Mouse (Mus musculus): Measurements from ENCODE around the gene Stk39. TPM values are rescaled to one million over a fixed set of nuclear protein-coding genes. Genes with fewer than 3 reads are reported as not detected.

Gene Stk39
- polyA plus RNA-seq, 1 experiment from 2014 or later: 29.0 TPM

- Histone ChIP-seq H3K27ac (no peak overlapping the region), H3K4me1 (replicated peaks; ENCODE audit: insufficient read depth, low read length) (no peaks in the 10 kb centered on the region), H3K4me2 (ENCODE audit: low read length) (no peak overlapping the region), H3K36me3 (ENCODE audit: insufficient read depth, low read length) (no peaks in the 10 kb centered on the region), H3K4me3 (replicated peaks; ENCODE audit: low read depth, low read length) (no peak overlapping the region), H3K9ac (ENCODE audit: low read depth, low read length) (no peak overlapping the region), H3K27me3 (ENCODE audit: insufficient read depth, low read length) (no peaks in the 10 kb centered on the region), H3K9me3 (replicated peaks; ENCODE audit: low read length) (no peaks in the 10 kb centered on the region)
- 22% methylated on average over 2 of the region's 2 CpGs for WGBS
- DNase-seq (ENCODE audit: low spot score): no peak
- no peak for ATAC-seq (replicated peaks; ENCODE audit: low FRiP score, low read depth)
- TF ChIP-seq CTCF (IDR thresholded peaks at IDR 0.05; ENCODE audit: low read depth): no peak
Observed at GRCm38 (mm10) chr2:68317452-68317851, 154.6 kb downstream of the Stk39 start.

GRCm38 (mm10) chr2:68315258-68315657 is 156.8 kb downstream of the Stk39 start:
- H3K27ac ChIP-seq: no peak overlapping the region
- 0 out of 2 replicates have a peak, but pooled peaks cover 2% of the 10 kb centered on the region for H3K36me3 ChIP-seq (ENCODE audit: insufficient read depth, low read length)
- H3K9me3 ChIP-seq (replicated peaks; ENCODE audit: low read length): no peaks in the 10 kb centered on the region
- H3K4me3 ChIP-seq (replicated peaks; ENCODE audit: low read depth, low read length): no peak overlapping the region
- no peaks in the 10 kb centered on the region for H3K4me1 ChIP-seq (replicated peaks; ENCODE audit: insufficient read depth, low read length)
- no peaks in the 10 kb centered on the region for H3K27me3 ChIP-seq (ENCODE audit: insufficient read depth, low read length)
- ATAC-seq (replicated peaks; ENCODE audit: low FRiP score, low read depth) (no peak), DNase-seq (ENCODE audit: low spot score) (peak; percentile 28)
- 63% methylated on average over 11 of the region's 11 CpGs for WGBS
- H3K9ac ChIP-seq (ENCODE audit: low read depth, low read length): no peak overlapping the region
- no peak for TF ChIP-seq CTCF (IDR thresholded peaks at IDR 0.05; ENCODE audit: low read depth)
- H3K4me2 ChIP-seq (ENCODE audit: low read length): no peak overlapping the region

DNA sequence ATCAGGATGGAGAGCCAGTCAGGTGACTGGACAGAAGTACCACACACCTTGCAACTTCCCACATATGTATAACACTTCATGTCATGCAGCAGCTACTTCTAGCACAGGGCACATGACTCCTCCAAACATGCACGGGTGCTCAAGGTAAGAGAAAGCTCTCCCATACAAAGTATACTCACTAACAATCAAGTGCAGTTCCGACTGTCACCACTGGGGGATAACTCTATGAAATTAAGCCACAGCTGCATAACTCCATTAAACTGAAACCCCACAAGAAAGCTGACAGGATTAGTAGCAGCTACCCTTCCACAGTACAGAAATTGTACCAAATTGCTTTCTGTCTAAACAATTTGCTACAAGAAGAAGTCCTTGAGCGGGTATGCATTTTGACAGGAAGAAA is 161.9 kb downstream of the Stk39 start:
- TF ChIP-seq CTCF (IDR thresholded peaks at IDR 0.05; ENCODE audit: low read depth): no peak

GRCm38 (mm10) chr2:68306519-68306918 is 165.5 kb downstream of the Stk39 start:
- H3K9me3 ChIP-seq (replicated peaks; ENCODE audit: low read length): no peaks in the 10 kb centered on the region
- TF ChIP-seq CTCF (IDR thresholded peaks at IDR 0.05; ENCODE audit: low read depth): no peak
- DNase-seq (ENCODE audit: low spot score): no peak
- no peak overlapping the region for H3K9ac ChIP-seq (ENCODE audit: low read depth, low read length)
- H3K27me3 ChIP-seq (ENCODE audit: insufficient read depth, low read length): no peaks in the 10 kb centered on the region
- no peak overlapping the region for H3K4me3 ChIP-seq (replicated peaks; ENCODE audit: low read depth, low read length)
- H3K36me3 ChIP-seq (ENCODE audit: insufficient read depth, low read length): peaks cover 19% of the 10 kb centered on the region; the same call in 1 of the 2 replicates
- 61% methylated on average over 4 of the region's 4 CpGs for WGBS
- no peak overlapping the region for H3K27ac ChIP-seq
- H3K4me1 ChIP-seq (replicated peaks; ENCODE audit: insufficient read depth, low read length): no peaks in the 10 kb centered on the region
- ATAC-seq (replicated peaks; ENCODE audit: low FRiP score, low read depth): no peak
- no peak overlapping the region for H3K4me2 ChIP-seq (ENCODE audit: low read length)

More for the DNA sequence above, 161.9 kb downstream of the Stk39 start:
- Histone ChIP-seq H3K9ac (ENCODE audit: low read depth, low read length) (no peak overlapping the region), H3K4me1 (replicated peaks; ENCODE audit: insufficient read depth, low read length) (no peaks in the 10 kb centered on the region), H3K27me3 (ENCODE audit: insufficient read depth, low read length) (no peaks in the 10 kb centered on the region), H3K9me3 (replicated peaks; ENCODE audit: low read length) (no peaks in the 10 kb centered on the region), H3K36me3 (ENCODE audit: insufficient read depth, low read length) (peaks cover 18% of the 10 kb centered on the region; the same call in 1 of the 2 replicates), H3K27ac (no peak overlapping the region), H3K4me3 (replicated peaks; ENCODE audit: low read depth, low read length) (no peak overlapping the region), H3K4me2 (ENCODE audit: low read length) (no peak overlapping the region)
- ATAC-seq (replicated peaks; ENCODE audit: low FRiP score, low read depth) (no peak), DNase-seq (ENCODE audit: low spot score) (no peak)
- WGBS: 95% methylated on average over 3 of the region's 3 CpGs

DNA sequence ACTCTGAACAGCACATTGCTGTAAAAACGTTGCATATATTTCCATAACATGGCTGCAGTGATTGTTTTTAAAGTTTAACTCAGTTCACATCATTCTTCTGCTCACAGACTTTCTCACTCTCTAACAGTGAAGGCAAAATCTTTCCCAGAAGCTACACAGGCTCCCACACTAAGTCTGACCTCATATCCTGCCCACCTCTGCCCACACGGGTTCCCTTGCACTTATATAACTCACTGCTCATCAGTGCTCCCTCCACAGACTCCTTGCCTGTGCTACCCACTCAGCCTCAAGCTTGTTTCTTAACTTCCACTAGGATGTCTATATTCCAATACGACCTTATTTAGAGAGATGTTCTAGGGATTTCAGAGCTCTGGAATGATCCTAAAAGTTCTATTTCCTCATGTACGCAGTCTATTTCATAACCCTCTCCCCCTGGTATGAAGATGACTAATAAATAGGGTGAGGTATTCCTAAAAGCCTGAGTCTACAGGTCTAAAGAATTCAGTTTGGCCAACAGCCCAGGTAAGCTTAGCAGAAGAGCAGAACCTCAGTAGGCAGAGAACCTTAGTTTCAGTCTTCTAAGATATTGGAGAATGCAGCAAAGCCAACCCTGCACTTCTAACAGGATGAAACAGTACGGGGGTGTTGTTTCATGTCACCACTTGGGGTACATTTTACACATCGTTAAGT is 167.2 kb downstream of the Stk39 start:
- Histone ChIP-seq H3K9ac (ENCODE audit: low read depth, low read length) (no peak overlapping the region), H3K4me3 (replicated peaks; ENCODE audit: low read depth, low read length) (no peak overlapping the region), H3K27me3 (ENCODE audit: insufficient read depth, low read length) (no peaks in the 10 kb centered on the region), H3K27ac (no peak overlapping the region), H3K9me3 (replicated peaks; ENCODE audit: low read length) (no peaks in the 10 kb centered on the region), H3K36me3 (ENCODE audit: insufficient read depth, low read length) (peaks cover 16% of the 10 kb centered on the region; the same call in 1 of the 2 replicates), H3K4me1 (replicated peaks; ENCODE audit: insufficient read depth, low read length) (no peaks in the 10 kb centered on the region), H3K4me2 (ENCODE audit: low read length) (no peak overlapping the region)
- 76% methylated on average over 6 of the region's 6 CpGs for WGBS
- no peak for TF ChIP-seq CTCF (IDR thresholded peaks at IDR 0.05; ENCODE audit: low read depth)
- ATAC-seq (replicated peaks; ENCODE audit: low FRiP score, low read depth) (no peak), DNase-seq (ENCODE audit: low spot score) (no peak)

- ATAC-seq (replicated peaks; ENCODE audit: low FRiP score, low read depth): no peak
- Histone ChIP-seq H3K36me3 (ENCODE audit: insufficient read depth, low read length) (peaks cover 17% of the 10 kb centered on the region), H3K4me2 (ENCODE audit: low read length) (no peak overlapping the region), H3K27ac (no peak overlapping the region), H3K4me3 (replicated peaks; ENCODE audit: low read depth, low read length) (no peak overlapping the region), H3K9ac (ENCODE audit: low read depth, low read length) (no peak overlapping the region), H3K4me1 (replicated peaks; ENCODE audit: insufficient read depth, low read length) (no peaks in the 10 kb centered on the region), H3K9me3 (replicated peaks; ENCODE audit: low read length) (no peaks in the 10 kb centered on the region), H3K27me3 (ENCODE audit: insufficient read depth, low read length) (no peaks in the 10 kb centered on the region)
- DNase-seq (ENCODE audit: low spot score): peak; percentile 44
- TF ChIP-seq CTCF (IDR thresholded peaks at IDR 0.05; ENCODE audit: low read depth): no peak
- WGBS: 58% methylated on average over 4 of the region's 4 CpGs
Observed at GRCm38 (mm10) chr2:68301811-68302542, 170.1 kb downstream of the Stk39 start.

Data from kidney, postnatal 0 days (tissue).